Mouse (Mus musculus) kidney, adult 11 months (tissue): ENCODE data around the gene Olfr722.
"Not testable (repeated sequence)": the region's sequence is repeated elsewhere in the genome, so short reads cannot be mapped to it uniquely, and the experiment has no call there.

Source experiments
- DNase-seq: peaks from one replicate; pipeline ENCODE4 v3.0.0; 2022

Olfr722 gene

DNA sequence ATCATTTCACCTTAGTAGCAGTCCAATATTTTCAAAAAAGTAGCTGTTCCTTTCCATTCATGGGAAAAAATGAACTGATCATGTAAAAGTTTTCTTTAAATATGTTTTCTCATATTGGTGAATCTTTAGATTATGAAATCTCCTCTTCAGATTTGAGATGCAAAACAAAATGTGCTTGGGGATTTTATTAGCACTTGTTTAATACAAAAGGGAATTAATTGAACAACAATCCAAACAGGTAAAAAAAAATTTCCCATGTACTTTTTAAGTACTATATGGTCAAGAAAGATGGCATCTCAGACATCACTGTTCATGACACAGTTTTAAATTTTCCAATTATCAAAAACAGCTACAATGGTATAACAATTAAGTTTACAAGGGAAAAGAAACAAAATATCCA is at the start of gene Olfr722:
Olfr722 (minus strand) TSS at position 101 of the 400 bp plus-strand sequence.
- no peak for DNase-seq

DNA sequence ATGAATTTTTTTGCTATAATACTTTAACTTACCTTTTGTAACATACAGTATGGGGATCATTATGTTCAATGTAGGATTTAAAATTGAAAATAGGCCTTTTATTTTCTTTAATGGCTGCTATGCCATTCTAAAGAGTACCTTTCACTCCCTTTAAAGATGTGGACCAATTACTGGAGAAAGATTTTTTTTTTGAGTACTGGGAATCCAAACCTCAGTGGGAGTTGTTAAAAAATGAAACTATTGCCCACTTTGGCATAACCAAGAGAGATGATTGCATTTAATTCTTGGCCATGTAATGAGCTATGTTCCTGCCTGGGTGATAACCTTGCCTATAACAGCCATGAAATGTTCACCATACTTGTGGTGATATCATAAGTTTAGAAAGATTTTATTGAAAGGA is 29.9 kb upstream of the Olfr722 start, which contains the start of gene Olfr723:
Olfr723 (minus strand) TSS at position 101 of the 400 bp plus-strand sequence.
- DNase-seq = not testable (repeated sequence)

DNA sequence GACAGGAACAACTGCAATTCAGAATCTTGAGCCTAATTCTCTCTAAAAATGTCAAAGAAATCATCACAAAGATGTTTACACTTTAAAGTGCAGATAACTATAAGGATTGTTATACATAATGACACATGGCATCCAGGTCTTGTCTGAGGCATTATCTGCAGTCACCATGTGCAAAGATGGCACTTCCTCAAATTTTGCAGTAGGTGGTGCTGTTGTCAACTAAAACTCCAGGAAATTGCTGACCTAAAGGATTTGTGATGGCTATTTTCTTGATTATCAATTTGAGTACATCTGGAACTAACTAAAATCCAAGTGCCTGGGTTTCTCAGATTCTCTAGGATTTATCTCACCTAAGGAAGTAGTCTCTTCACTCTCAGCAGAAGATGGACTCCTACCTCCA is 41.4 kb downstream of the Olfr722 start:
- DNase-seq = no peak
